Mouse (Mus musculus) mature B cell (primary cell): Measurements from ENCODE around the gene Pmp22.

Source experiments
- in situ Hi-C: fragments of 300-500 bp; cut with MboI; formaldehyde crosslinking; loops from 2 replicates; pipeline ENCODE4 v1.14.3; 2019

Gene Pmp22

GRCm38 (mm10) chr11:63157117-63157516, 28.3 kb downstream of the Pmp22 start:
- in situ Hi-C loops = no loop called here

GRCm38 (mm10) chr11:63160926-63161325, 32.1 kb downstream of the Pmp22 start:
- in situ Hi-C loops = no loop called here

DNA sequence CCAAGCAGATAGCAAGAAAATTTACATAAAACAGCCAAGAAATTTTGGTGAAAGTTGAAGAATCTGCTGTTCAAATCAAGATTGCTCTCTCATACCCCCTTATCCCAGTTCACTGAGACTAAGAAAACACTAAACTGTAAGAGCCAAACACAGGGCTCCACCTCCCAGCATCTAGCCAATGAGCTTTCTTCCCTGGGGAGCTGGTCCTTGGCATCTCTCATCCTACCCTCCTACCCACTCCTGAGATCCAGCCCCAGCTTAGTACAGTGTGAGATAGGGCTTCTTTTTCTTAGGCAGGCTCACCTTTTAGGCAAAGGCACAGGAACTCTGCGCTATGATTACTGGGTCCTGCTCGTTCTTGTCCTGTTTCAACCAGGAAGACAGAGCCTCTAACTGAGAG, 34.0 kb downstream of the Pmp22 start:
- in situ Hi-C loops = no loop called here

DNA sequence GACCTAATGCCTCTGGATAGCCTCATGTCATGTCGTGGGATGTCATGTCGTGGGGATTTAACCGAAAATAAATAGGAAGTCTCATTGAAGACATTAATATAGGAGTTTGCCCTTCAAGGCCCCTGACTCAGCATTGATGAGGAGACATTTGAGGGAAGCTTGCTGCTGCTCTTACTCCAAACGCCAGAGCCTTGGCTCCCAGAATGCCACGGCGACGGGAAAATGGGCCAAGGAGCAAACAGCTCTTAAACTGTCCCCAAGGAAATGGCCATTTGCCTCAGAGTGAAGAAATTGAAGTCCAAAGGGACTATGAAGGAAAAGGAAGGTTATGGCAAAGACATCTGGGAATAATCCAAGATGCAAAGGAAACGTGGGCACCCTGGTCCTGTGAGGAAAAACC, 34.8 kb downstream of the Pmp22 start:
- in situ Hi-C loops = no loop called here

DNA sequence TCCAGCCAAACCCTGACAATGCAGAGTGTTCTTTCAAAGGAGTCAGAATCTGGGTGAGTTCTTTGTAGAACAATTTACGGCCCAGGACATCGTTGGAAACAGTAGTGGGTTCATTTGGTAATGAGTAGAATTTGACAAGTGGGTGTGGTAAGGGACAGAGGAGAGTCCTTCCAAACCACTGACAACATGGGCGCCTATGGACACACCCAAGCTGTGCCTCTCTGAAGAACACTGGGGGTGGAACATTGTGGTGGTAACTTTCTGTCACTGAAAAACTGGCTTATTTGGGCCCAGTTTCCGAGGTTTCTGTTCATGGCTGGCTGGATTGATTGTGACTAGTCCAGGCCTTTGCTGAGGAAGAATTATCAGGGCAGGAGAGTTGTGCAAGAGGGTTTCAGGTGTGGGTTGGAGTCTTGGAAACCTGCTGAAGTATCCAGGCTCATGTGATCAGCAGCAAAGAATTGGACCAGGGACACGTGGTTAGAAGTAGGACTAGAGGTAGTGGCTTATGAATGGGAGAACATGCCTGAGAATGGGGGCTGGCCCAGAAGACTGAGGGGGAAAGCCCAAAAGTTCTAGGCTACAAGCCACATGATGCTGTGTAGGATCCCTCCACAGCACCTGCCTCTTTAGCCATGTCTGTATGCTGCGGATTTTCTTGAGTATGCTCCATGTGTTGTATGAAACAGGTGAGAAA, 35.4 kb downstream of the Pmp22 start:
- in situ Hi-C loops = no loop called here

DNA sequence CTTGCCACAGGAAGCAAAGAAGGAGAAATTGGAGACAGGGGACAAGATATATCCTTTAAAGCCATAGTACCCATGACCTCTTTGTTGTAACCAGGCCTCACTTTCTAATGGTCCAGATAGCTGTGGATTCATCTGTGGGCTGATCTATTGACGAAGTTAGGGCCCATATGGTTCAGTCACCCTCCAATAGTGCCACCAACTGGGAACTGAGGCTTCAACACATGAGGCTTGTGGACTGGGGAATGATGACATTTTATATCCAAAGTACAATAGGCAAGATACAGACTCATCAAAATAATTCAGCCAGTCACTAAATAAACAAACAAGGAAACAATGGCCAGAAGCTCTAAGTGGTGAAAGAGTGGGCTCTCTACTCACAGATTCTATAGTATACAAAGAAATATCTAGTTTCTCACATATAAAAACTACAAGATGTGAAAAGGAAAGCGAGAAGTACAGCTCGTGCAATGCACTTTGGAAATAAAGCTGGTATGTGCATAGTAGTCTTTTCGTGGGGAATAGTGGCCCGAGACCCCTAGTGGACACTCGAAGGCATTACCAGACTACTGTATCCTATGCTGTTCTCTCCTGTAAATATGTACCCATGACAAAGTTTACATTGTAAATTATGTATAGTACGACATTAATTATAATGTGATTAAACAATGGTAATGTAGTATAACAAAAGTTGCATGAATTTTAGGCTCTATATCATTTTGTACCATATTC, 36.1 kb downstream of the Pmp22 start:
- in situ Hi-C loops = no loop called here

GRCm38 (mm10) chr11:63167826-63168225, 39.0 kb downstream of the Pmp22 start:
- in situ Hi-C loops = no loop called here

GRCm38 (mm10) chr11:63168551-63169258, 39.9 kb downstream of the Pmp22 start:
- in situ Hi-C loops = no loop called here

GRCm38 (mm10) chr11:63171977-63172376, 43.2 kb downstream of the Pmp22 start:
- in situ Hi-C loops = no loop called here

GRCm38 (mm10) chr11:63173604-63174003, 44.8 kb downstream of the Pmp22 start:
- in situ Hi-C loops = no loop called here

DNA sequence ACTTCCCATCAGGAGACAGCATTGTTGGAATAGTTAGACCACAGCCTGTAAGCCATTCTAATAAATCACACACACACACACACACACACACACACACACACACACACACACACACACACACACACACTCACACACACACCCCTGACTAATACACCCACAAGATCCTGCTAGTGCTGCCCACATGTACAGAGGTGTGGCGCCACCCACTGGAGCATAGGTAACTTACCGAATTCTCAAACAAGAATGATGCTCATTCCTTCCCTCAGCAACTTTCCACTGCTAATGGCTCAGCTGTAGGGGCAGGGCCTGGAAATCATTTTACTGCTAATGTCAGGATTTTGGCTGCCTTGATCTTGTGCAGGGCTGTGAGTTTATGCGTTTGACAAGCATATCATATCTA, 46.5 kb downstream of the Pmp22 start:
- in situ Hi-C loops = no loop called here

DNA sequence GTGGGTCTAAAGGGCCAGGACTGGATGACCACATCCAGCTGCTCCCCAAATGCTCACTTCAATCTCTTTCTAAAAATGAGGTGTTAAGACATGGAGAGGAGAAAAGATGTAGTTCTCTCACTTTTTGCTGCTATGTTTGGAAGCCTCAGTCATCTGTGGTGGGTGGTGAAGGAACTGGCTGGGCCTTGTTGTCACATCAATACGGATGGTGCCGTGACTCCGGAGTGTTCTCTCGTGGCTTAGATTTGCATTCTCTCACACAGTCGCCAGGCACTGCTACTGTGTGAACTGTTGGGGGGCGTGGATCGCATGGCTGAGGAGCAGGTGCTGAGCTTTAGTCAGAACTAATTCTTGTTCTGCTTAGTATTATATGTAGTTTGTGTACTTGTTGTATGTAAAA, 47.6 kb downstream of the Pmp22 start:
- in situ Hi-C loops = no loop called here

- in situ Hi-C loops = no loop called here
Observed at GRCm38 (mm10) chr11:63180262-63181101, 51.7 kb downstream of the Pmp22 start.

DNA sequence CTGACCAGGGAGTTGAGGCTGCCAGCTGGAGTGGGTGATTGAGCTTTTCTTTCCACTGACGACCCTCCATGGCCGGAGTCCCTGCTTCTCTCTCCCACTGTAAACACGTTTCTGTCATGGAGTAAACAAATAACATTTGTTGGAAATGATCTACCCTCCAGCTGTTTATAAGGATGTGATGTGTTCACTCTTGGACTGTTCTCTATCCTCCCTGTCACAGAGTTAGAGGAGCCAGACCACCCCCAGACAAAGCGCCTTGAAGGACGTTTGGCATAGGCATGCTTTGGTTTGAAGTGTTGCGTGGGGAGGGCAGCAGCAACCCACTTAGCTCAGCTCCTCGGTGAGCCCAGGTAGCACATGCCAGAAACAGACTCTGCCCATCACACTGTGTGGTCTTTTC, 60.0 kb downstream of the Pmp22 start:
- in situ Hi-C loops = no loop called here

DNA sequence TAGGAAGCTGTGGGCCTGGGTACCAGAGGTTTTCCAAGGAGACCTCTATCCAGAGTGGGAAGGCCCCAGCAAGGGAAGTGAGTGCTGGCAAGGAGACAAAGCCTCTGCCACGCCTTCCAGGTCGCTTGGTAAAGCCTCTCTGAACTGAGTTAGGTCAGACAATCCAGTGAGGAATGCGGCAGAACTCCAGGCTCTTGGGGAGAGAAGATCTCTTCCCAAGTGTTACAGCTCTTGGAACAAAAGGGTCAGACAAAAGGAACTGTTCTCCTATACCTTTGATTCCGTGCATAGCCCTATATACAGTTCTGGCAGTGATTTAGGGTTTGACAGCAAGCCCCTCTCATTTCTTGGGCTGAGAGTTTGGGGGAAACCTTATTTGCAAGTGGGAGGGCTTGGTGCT, 69.3 kb downstream of the Pmp22 start:
- in situ Hi-C loops = no loop called here

DNA sequence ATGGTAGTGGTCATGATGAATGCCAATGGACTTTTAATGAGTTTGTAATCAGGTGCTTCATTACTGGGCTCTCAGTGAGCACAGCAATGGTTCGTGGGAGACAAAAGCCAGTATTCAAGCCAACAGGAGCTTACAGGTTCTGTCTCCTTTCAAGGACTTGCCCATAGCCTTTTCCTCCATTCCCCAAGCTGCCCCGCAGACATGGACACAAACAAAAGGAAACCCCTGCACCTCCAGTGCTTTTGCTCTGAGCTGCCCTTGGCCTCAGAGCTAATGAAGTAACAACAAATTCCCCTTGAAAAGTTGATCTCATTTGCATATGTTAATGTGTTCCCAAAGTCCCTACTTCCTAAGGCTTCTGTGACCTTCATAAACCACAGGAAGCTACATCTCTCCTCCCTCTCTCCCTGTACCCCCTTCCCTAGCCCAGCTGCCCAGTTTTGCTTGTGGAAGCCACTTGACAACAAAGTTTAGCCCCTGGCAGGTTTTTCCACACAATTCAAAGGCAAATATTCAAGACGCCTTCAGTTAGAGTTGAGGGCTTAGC, 73.3 kb downstream of the Pmp22 start:
- in situ Hi-C loops = no loop called here
